Mouse (Mus musculus) hindbrain, embryonic 15.5 days (tissue): ENCODE data around the gene Gpr182. TPM values are rescaled to one million over a fixed set of nuclear protein-coding genes. Genes with fewer than 3 reads are reported as not detected.

Experiments
- ATAC-seq: fragments of 200-750 bp; cut with Nextera tagmentation; 2 replicates; pipeline ENCODE4 v1.8.0; 2017; ENCODE audit warnings: low read depth, moderate number of reproducible peaks, moderate TSS enrichment; ENCODE audit not compliant: low FRiP score
- H3K27ac ChIP-seq: fragments of 300-500 bp; sonication (generic); replicated peaks from 2 replicates; pipeline ENCODE4 v1.5.1; 2015; ENCODE audit warnings: mild to moderate bottlenecking, inconsistent platforms
- H3K27me3 ChIP-seq: fragments of 300-500 bp; sonication (generic); 2 replicates; pipeline ENCODE4 v1.6.1; 2015; ENCODE audit warnings: control low read depth, inconsistent platforms
- H3K36me3 ChIP-seq: fragments of 300-500 bp; sonication (generic); 2 replicates; pipeline ENCODE4 v1.6.1; 2015; ENCODE audit warnings: control low read depth, inconsistent platforms
- H3K4me1 ChIP-seq: fragments of 300-500 bp; sonication (generic); replicated peaks from 2 replicates; pipeline ENCODE4 v1.6.1; 2015; ENCODE audit warnings: control low read depth, inconsistent platforms
- H3K4me2 ChIP-seq: fragments of 300-500 bp; sonication (generic); 2 replicates; pipeline ENCODE4 v1.6.1; 2015; ENCODE audit warnings: moderate library complexity, mild to moderate bottlenecking, inconsistent platforms
- H3K4me3 ChIP-seq: fragments of 300-500 bp; sonication (generic); 2 replicates; pipeline ENCODE4 v1.5.1; 2015; ENCODE audit warnings: mild to moderate bottlenecking, inconsistent platforms
- H3K9ac ChIP-seq: fragments of 300-500 bp; sonication (generic); 2 replicates; pipeline ENCODE4 v1.6.1; 2015; ENCODE audit warnings: inconsistent platforms
- H3K9me3 ChIP-seq: fragments of 300-500 bp; sonication (generic); 2 replicates; pipeline ENCODE4 v1.6.1; 2016; ENCODE audit warnings: control low read depth, inconsistent platforms
- WGBS: fragments of 180-500 bp; shearing (Covaris S2); methylation state at CpG from one replicate; pipeline ENCODE4 v1.1.7; 2015; 5-methylcytosine and 5-hydroxymethylcytosine counted together
- polyA plus RNA-seq: library from polyadenylated mRNA; unstranded; fragments of >200 nt; fragmentation: Nextera tagmentation; extraction: Ambion mirVana; gene quantifications from 2 replicates; pipeline ENCODE4 v1.2.1, GENCODE M21; 2015

Gpr182 gene
- polyA plus RNA-seq, 1 experiment from 2014 or later, result 1.8 TPM

DNA sequence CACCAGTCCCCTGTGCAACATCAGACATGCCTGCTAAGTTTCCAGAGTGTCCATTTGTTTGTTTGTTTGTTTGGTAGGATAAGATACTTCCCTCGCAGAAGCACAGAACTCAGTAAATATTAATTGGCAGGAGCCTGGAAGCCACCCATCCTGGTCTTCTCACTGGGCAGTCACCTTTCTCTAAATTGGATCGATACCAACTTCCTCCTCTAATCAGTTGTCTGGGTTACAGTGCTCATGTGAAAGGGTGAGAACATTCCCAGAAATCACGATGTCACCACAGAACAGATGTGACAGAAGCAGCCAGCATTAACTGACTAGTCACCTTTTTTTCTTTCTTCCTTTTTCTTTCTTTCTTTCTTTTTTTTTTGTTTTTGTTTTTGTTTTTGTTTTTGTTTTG is 3.7 kb upstream of the Gpr182 start:
- Histone ChIP-seq H3K4me2 (no peak overlapping the region), H3K4me1 (no peaks in the 10 kb centered on the region), H3K9me3 (no peaks in the 10 kb centered on the region), H3K27ac (no peak overlapping the region), H3K9ac (no peak overlapping the region), H3K4me3 (no peak overlapping the region), H3K36me3 (no peaks in the 10 kb centered on the region), H3K27me3 (no peaks in the 10 kb centered on the region)
- ATAC-seq, result no peak
- 72% methylated on average over 3 of the region's 3 CpGs for WGBS

- WGBS, result 76% methylated on average over 6 of the region's 6 CpGs
These were observed 3.1 kb upstream of the Gpr182 start for GRCm38 (mm10) chr10:127754566-127755166.

GRCm38 (mm10) chr10:127750136-127750777 is 1.3 kb downstream of the Gpr182 start:
- Histone ChIP-seq H3K4me2 (peak overlapping the region; percentile 36), H3K36me3 (peaks cover 22% of the 10 kb centered on the region), H3K4me3 (peak overlapping the region; percentile 13), H3K27me3 (no peaks in the 10 kb centered on the region), H3K9me3 (no peaks in the 10 kb centered on the region), H3K9ac (no peak overlapping the region), H3K4me1 (0 out of 2 replicates have a peak, but pooled peaks cover 6% of the 10 kb centered on the region), H3K27ac (no peak overlapping the region)
- peak; percentile 59; the same call in 1 of the 2 replicates for ATAC-seq
- 52% methylated on average over 24 of the region's 24 CpGs for WGBS

More at GRCm38 (mm10) chr10:127754566-127755166, 3.1 kb upstream of the Gpr182 start:
- no peak overlapping the region for H3K9ac ChIP-seq
- H3K36me3 ChIP-seq, result no peaks in the 10 kb centered on the region
- no peaks in the 10 kb centered on the region for H3K9me3 ChIP-seq
- no peak overlapping the region for H3K4me3 ChIP-seq
- 0 out of 2 replicates have a peak, but pooled peaks cover 2% of the 10 kb centered on the region for H3K4me1 ChIP-seq
- no peak overlapping the region for H3K4me2 ChIP-seq
- no peaks in the 10 kb centered on the region for H3K27me3 ChIP-seq
- no peak overlapping the region for H3K27ac ChIP-seq
- ATAC-seq, result no peak

- Histone ChIP-seq H3K27ac (no peak overlapping the region), H3K4me2 (no peak overlapping the region; the same call in 1 of the 2 replicates), H3K27me3 (no peaks in the 10 kb centered on the region), H3K4me3 (no peak overlapping the region), H3K9me3 (no peaks in the 10 kb centered on the region), H3K4me1 (0 out of 2 replicates have a peak, but pooled peaks cover 6% of the 10 kb centered on the region), H3K36me3 (peaks cover 33% of the 10 kb centered on the region), H3K9ac (no peak overlapping the region)
- ATAC-seq, result no peak
- 11% methylated on average over 7 of the region's 8 CpGs for WGBS
These were observed 2.5 kb downstream of the Gpr182 start for GRCm38 (mm10) chr10:127748847-127749612.

- Histone ChIP-seq H3K27me3 (no peaks in the 10 kb centered on the region), H3K4me1 (0 out of 2 replicates have a peak, but pooled peaks cover 6% of the 10 kb centered on the region), H3K4me3 (no peak overlapping the region), H3K27ac (no peak overlapping the region), H3K9me3 (no peaks in the 10 kb centered on the region), H3K4me2 (no peak overlapping the region), H3K9ac (no peak overlapping the region), H3K36me3 (peaks cover 50% of the 10 kb centered on the region)
- ATAC-seq, result no peak
- 95% methylated on average over 8 of the region's 8 CpGs for WGBS
These were observed 4.3 kb downstream of the Gpr182 start for GRCm38 (mm10) chr10:127747254-127747653.

DNA sequence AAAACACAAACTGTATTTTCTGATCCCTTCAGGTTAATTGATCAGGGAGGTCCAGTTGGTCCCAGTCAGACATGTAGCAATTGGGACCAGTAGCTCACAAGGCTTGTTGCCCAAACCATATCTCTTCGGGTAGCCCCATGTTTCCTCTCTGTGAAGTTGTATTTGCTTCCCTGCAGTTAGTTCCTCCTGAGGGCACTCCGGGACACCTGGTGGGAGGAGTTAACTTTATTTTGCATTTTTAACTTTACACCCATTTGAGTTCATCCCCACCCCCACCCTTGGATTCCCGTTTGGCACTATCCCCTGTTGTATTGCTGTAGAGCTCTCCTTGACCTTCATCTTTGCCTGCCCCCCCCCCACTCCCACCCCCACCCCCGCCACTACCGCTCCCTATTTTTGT is 5.6 kb downstream of the Gpr182 start:
- peaks cover 61% of the 10 kb centered on the region for H3K36me3 ChIP-seq
- 82% methylated on average over 5 of the region's 5 CpGs for WGBS
- H3K4me1 ChIP-seq, result peaks cover 10% of the 10 kb centered on the region
- H3K4me3 ChIP-seq, result no peak overlapping the region
- H3K9me3 ChIP-seq, result no peaks in the 10 kb centered on the region
- no peak overlapping the region for H3K9ac ChIP-seq
- ATAC-seq, result no peak
- no peak overlapping the region for H3K27ac ChIP-seq
- H3K27me3 ChIP-seq, result no peaks in the 10 kb centered on the region
- no peak overlapping the region for H3K4me2 ChIP-seq

DNA sequence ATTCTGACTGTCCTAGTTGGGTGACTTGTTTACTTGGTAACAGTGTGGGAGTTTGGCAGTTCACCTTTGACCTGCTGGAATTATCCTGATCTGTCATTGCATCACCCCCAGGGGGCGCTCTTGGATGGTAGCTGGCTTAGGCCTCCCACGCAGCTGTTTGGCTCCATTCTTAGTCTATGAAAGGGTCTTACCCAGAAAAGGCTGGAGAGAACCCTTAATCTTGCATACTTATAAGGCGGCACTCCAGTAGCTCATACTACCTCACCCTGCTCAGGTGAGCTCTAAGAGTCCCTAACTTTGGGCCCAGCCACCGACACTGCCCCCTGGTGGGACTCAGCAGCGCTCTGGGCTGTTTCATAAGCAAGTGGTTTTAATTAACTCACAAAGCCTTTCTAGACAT is 6.9 kb downstream of the Gpr182 start:
- Histone ChIP-seq H3K36me3 (peaks cover 61% of the 10 kb centered on the region), H3K4me3 (no peak overlapping the region), H3K9ac (no peak overlapping the region), H3K4me1 (peaks cover 18% of the 10 kb centered on the region), H3K9me3 (no peaks in the 10 kb centered on the region), H3K4me2 (no peak overlapping the region), H3K27ac (no peak overlapping the region), H3K27me3 (no peaks in the 10 kb centered on the region)
- no peak for ATAC-seq
- 67% methylated on average over 5 of the region's 5 CpGs for WGBS

DNA sequence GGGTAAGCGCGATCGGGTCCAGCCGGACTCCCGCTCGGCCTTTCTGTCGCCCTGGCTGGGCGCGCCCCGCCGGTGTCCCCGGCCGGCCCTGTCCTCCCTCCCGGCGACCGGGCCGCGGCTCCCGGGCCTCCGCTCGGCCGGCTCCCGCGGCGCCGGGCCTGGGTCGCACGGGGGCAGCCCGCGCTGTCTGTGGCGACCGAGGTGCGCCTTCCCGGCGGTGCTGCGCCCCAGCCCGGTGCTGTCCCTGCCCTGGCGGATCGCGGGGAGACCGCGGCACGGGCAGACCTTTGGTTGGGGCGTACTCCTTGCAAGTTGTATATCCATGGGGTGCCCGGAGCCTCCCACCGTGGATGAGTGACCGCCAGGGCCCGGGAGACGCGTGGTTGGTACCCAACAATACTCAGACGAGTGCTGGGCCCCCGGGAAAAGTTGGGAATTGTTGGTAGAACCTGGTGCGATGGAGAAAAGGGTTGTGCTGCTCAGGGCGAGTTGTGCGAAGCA is 11.8 kb downstream of the Gpr182 start:
- peaks cover 21% of the 10 kb centered on the region for H3K4me1 ChIP-seq
- peaks cover 35% of the 10 kb centered on the region for H3K36me3 ChIP-seq
- no peaks in the 10 kb centered on the region for H3K27me3 ChIP-seq
- peak overlapping the region; percentile 97 for H3K9ac ChIP-seq
- H3K9me3 ChIP-seq, result no peaks in the 10 kb centered on the region
- under 1% methylated on average over 45 of the region's 55 CpGs for WGBS
- peak overlapping the region; percentile 75 for H3K4me2 ChIP-seq
- ATAC-seq, result peak; percentile 63
- peak overlapping the region; percentile 96 for H3K4me3 ChIP-seq
- H3K27ac ChIP-seq, result peak overlapping the region; percentile 86

DNA sequence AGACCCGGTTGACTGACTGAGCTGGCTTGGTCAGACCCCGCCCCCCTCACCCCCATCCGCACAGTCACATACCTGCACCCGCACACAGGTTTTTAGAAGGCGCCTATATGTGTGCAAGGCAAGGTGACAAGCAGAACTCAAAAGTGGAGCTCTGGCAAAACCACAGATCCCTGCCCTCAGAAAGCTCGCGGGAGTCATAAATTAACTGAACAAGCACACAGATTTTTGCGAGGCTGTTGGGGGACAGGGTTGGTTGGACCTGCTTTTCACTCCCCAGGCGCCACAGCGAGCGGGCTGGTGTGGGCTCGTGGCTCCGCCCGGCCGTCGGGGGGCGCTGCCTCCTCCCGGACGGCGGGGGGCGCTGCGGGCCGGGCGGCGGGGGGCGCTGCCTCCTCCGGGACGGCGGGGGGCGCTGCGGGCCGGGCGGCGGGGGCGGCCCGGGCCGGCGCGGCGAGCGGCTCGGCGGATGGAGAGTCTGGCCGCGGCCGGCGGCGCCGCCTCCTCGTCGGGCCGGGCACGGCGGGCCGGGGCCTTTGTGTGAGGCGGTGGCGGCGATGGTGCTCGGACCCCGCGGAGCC is 12.4 kb downstream of the Gpr182 start, which contains the start of gene Zbtb39:
Gene Zbtb39, plus strand, starts transcription at position 456 of the 578 bp plus-strand sequence.
- H3K4me1 ChIP-seq, result peaks cover 21% of the 10 kb centered on the region
- WGBS, result 3% methylated on average over 16 of the region's 61 CpGs
- H3K27me3 ChIP-seq, result no peaks in the 10 kb centered on the region
- ATAC-seq, result peak; percentile 82
- peak within 1 kb of the TSS; percentile 97 for H3K9ac ChIP-seq
- H3K9me3 ChIP-seq, result no peaks in the 10 kb centered on the region
- H3K36me3 ChIP-seq, result peaks cover 29% of the 10 kb centered on the region
- peak within 1 kb of the TSS; percentile 96 for H3K4me3 ChIP-seq
- H3K27ac ChIP-seq, result peak within 1 kb of the TSS; percentile 86
- peak within 1 kb of the TSS; percentile 75 for H3K4me2 ChIP-seq

GRCm38 (mm10) chr10:127738151-127738882 is 13.2 kb downstream of the Gpr182 start:
- Histone ChIP-seq H3K36me3 (peaks cover 21% of the 10 kb centered on the region), H3K9me3 (no peaks in the 10 kb centered on the region), H3K27me3 (no peaks in the 10 kb centered on the region), H3K4me3 (peak overlapping the region; percentile 96; the same call in 1 of the 2 replicates), H3K9ac (no peak overlapping the region), H3K27ac (no peak overlapping the region), H3K4me2 (peak overlapping the region; percentile 75), H3K4me1 (peaks cover 21% of the 10 kb centered on the region)
- WGBS, result 52% methylated on average over 13 of the region's 13 CpGs
- ATAC-seq, result no peak

- H3K27me3 ChIP-seq, result no peaks in the 10 kb centered on the region
- no peaks in the 10 kb centered on the region for H3K9me3 ChIP-seq
- H3K36me3 ChIP-seq, result peaks cover 13% of the 10 kb centered on the region
- no peak overlapping the region for H3K4me3 ChIP-seq
- ATAC-seq, result no peak
- peaks cover 21% of the 10 kb centered on the region for H3K4me1 ChIP-seq
- no peak overlapping the region for H3K27ac ChIP-seq
- no peak overlapping the region for H3K4me2 ChIP-seq
- WGBS, result 22% methylated on average over 2 of the region's 2 CpGs
- H3K9ac ChIP-seq, result no peak overlapping the region
These were observed 14.0 kb downstream of the Gpr182 start for GRCm38 (mm10) chr10:127737552-127737951.
